Mouse (Mus musculus): Measurements from ENCODE around the gene Brsk2.
"Not testable (repeated sequence)": the region's sequence is repeated elsewhere in the genome, so short reads cannot be mapped to it uniquely, and the experiment has no call there.

Gene Brsk2

GRCm38 (mm10) chr7:141948906-141949798 lies at the start of gene Brsk2:
Gene Brsk2 (plus strand): TSS chr7:141949751.
- peak; percentile 96 for DNase-seq

- no peak for DNase-seq
Measured at GRCm38 (mm10) chr7:141901825-141902224, 47.7 kb upstream of the Brsk2 start.

GRCm38 (mm10) chr7:141902269-141902729 lies 47.3 kb upstream of the Brsk2 start:
- peak; percentile 99 to 100 for DNase-seq

- no peak for DNase-seq
Measured at GRCm38 (mm10) chr7:141902791-141903190, 46.8 kb upstream of the Brsk2 start.

GRCm38 (mm10) chr7:141908591-141908990 lies 41.0 kb upstream of the Brsk2 start:
- DNase-seq = no peak

- DNase-seq = no peak
Measured at GRCm38 (mm10) chr7:141911305-141911704, 38.2 kb upstream of the Brsk2 start.

GRCm38 (mm10) chr7:141918407-141918806 lies 31.1 kb upstream of the Brsk2 start, which contains the start of gene Tollip:
Gene Tollip (minus strand): TSS chr7:141918507.
- no peak for DNase-seq

GRCm38 (mm10) chr7:141924121-141924520 lies 25.4 kb upstream of the Brsk2 start:
- DNase-seq = not testable (repeated sequence)

- peak; percentile 64 to 78 for DNase-seq
Measured at GRCm38 (mm10) chr7:141924917-141925316, 24.6 kb upstream of the Brsk2 start.

- no peak for DNase-seq
Measured at GRCm38 (mm10) chr7:141928642-141929041, 20.9 kb upstream of the Brsk2 start.

- no peak for DNase-seq
Measured at GRCm38 (mm10) chr7:141934128-141934898, 15.2 kb upstream of the Brsk2 start.

- DNase-seq = no peak
Measured at GRCm38 (mm10) chr7:141934951-141935350, 14.6 kb upstream of the Brsk2 start.

- no peak for DNase-seq
Measured at GRCm38 (mm10) chr7:141943444-141943843, 6.1 kb upstream of the Brsk2 start.

- peak in 1 of 2 experiments; percentile 18 for DNase-seq
Measured at GRCm38 (mm10) chr7:141945927-141946326, 3.6 kb upstream of the Brsk2 start.

GRCm38 (mm10) chr7:141947512-141947911 lies 2.0 kb upstream of the Brsk2 start:
- DNase-seq = no peak

- DNase-seq = no peak
Measured at GRCm38 (mm10) chr7:141948045-141948444, 1.5 kb upstream of the Brsk2 start.

GRCm38 (mm10) chr7:141949799-141950103 lies 200 bp downstream of the Brsk2 start:
- DNase-seq = no peak

- DNase-seq = peak; percentile 6 to 30
Measured at GRCm38 (mm10) chr7:141950104-141951013, 808 bp downstream of the Brsk2 start.

- no peak for DNase-seq
Measured at GRCm38 (mm10) chr7:141951821-141952220, 2.3 kb downstream of the Brsk2 start.

GRCm38 (mm10) chr7:141952920-141953319 lies 3.4 kb downstream of the Brsk2 start:
- no peak for DNase-seq

- DNase-seq = no peak
Measured at GRCm38 (mm10) chr7:141953616-141954015, 4.1 kb downstream of the Brsk2 start.

GRCm38 (mm10) chr7:141955565-141956173 lies 6.1 kb downstream of the Brsk2 start:
- DNase-seq = no peak
